15 mouse cellular contexts compared by ENCODE assay signal in the genomic region with DNA sequence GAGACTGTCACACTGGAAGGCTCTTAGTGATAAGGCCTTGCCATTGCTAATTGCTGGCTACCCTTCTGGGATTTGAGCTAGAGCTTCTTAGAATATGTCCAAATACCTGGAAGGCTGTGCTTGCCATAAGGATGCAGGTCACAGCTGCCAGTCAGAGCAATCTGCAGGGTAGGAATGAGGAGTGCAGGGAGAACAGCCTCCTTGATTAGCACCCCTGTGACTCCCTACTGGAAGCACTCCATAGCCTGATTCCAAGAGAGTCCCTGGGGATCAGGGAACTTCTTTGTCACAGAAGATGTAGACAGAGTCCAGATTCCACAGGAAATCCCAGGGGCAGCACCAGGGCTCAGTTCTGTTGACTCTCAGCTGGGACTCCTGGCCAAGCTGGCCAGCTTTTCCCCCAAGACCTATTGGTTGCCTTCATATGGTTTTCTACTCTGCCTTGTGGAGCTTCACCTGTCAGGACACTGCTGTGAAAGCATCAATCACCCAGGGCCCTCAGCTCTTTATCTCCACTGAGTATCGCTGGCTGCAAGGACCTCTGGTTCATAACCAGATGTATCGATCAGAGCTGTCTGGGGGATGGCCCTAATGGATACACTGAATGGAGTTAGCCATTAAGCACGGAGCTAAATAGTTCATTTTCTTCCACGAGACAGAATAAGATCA.
DNase-seq lines count a peak whose midpoint lies in the region; ATAC-seq and TF ChIP-seq lines count a peak whose summit lies in the region.
"Had no signal": no experiment of that assay in that cellular context is flagged by ENCODE, and none has a peak within 500 bp of the region (broad histone marks: within the 10 kb centered on the region; RNA-seq: fewer than 3 reads in every experiment).

No protein-coding gene starts in this region.

- WGBS in hindbrain, embryonic 11.5 days = 47% methylated on average over 4 of the region's 4 CpGs
- 17% methylated on average over 4 of the region's 4 CpGs for WGBS in neural tube, embryonic 13.5 days
- 52% methylated on average over 4 of the region's 4 CpGs for WGBS in liver, embryonic 11.5 days

- H3K4me2 ChIP-seq in hindbrain, embryonic 11.5 days (replicated peaks; ENCODE audit: low read depth, low read length) = no peak overlapping the region
- H3K4me2 ChIP-seq in neural tube, embryonic 13.5 days = no peak overlapping the region
- H3K4me2 ChIP-seq in liver, embryonic 11.5 days = no peak overlapping the region
- H3K4me2 ChIP-seq: embryonic facial prominence, embryonic 12.5 days; heart, embryonic 15.5 days; intestine, embryonic 15.5 days; limb, embryonic 12.5 days had no signal

- no peak overlapping the region for H3K4me3 ChIP-seq in gastrocnemius, adult 2 months
- H3K4me3 ChIP-seq in layer of hippocampus, adult 2 months = no peak overlapping the region
- no peak overlapping the region for H3K4me3 ChIP-seq in hindbrain, embryonic 11.5 days (ENCODE audit: low read depth, low read length)
- no peak overlapping the region for H3K4me3 ChIP-seq in neural tube, embryonic 13.5 days
- H3K4me3 ChIP-seq in liver, embryonic 11.5 days (ENCODE audit: low read depth, low read length) = no peak overlapping the region
- H3K4me3 ChIP-seq: embryonic facial prominence, embryonic 12.5 days; heart, embryonic 15.5 days; intestine, embryonic 15.5 days; limb, embryonic 12.5 days had no signal

- no peaks in the 10 kb centered on the region for H3K4me1 ChIP-seq in hindbrain, embryonic 11.5 days (replicated peaks; ENCODE audit: control insufficient read depth, insufficient read depth, low read length)
- peaks cover 44% of the 10 kb centered on the region for H3K4me1 ChIP-seq in neural tube, embryonic 13.5 days (replicated peaks)
- no peaks in the 10 kb centered on the region for H3K4me1 ChIP-seq in liver, embryonic 11.5 days (replicated peaks; ENCODE audit: control insufficient read depth, insufficient read depth, low read length)
- H3K4me1 ChIP-seq: heart, embryonic 15.5 days; intestine, embryonic 15.5 days had no signal

- no peaks in the 10 kb centered on the region for H3K9me3 ChIP-seq in hindbrain, embryonic 11.5 days (ENCODE audit: control insufficient read depth, low read length)
- H3K9me3 ChIP-seq in neural tube, embryonic 13.5 days = no peaks in the 10 kb centered on the region
- no peaks in the 10 kb centered on the region for H3K9me3 ChIP-seq in liver, embryonic 11.5 days (ENCODE audit: control insufficient read depth, low read length)
- H3K9me3 ChIP-seq: embryonic facial prominence, embryonic 12.5 days; heart, embryonic 15.5 days; intestine, embryonic 15.5 days; limb, embryonic 12.5 days had no signal

- DNase-seq in gastrocnemius, adult 2 months = peak; percentile 22
- DNase-seq in gastrocnemius, postnatal 10 days = no peak
- DNase-seq in layer of hippocampus, adult 2 months (ENCODE audit: low spot score in 2 of 2) = no peak
- no peak for DNase-seq in layer of hippocampus, postnatal 25 days (ENCODE audit: extremely low spot score in 1 of 2, low spot score in 1 of 2)
- DNase-seq in hindbrain, embryonic 11.5 days (ENCODE audit: low spot score) = peak; percentile 18
- no peak for DNase-seq in thymus, postnatal 14 days
- DNase-seq in liver, embryonic 11.5 days (ENCODE audit: low spot score) = no peak
- DNase-seq: cerebellum, adult 9-10 months; midbrain, embryonic 14.5 days; thymus, adult 2 months had no signal

- H3K27ac ChIP-seq in gastrocnemius, adult 2 months = no peak overlapping the region
- H3K27ac ChIP-seq in layer of hippocampus, adult 2 months = peak overlapping the region; percentile 73
- no peak overlapping the region for H3K27ac ChIP-seq in hindbrain, embryonic 11.5 days (ENCODE audit: low read depth, low read length)
- peak overlapping the region; percentile 50; the same call in 1 of the 2 replicates for H3K27ac ChIP-seq in neural tube, embryonic 13.5 days (replicated peaks)
- no peak overlapping the region for H3K27ac ChIP-seq in liver, embryonic 11.5 days (ENCODE audit: low read depth, low read length)
- H3K27ac ChIP-seq: embryonic facial prominence, embryonic 12.5 days; heart, embryonic 15.5 days; intestine, embryonic 15.5 days; limb, embryonic 12.5 days had no signal

- H3K9ac ChIP-seq in hindbrain, embryonic 11.5 days (ENCODE audit: low read depth, low read length) = no peak overlapping the region
- no peak overlapping the region for H3K9ac ChIP-seq in neural tube, embryonic 13.5 days
- no peak overlapping the region for H3K9ac ChIP-seq in liver, embryonic 11.5 days (ENCODE audit: low read depth, low read length)
- H3K9ac ChIP-seq: embryonic facial prominence, embryonic 12.5 days; heart, embryonic 15.5 days; intestine, embryonic 15.5 days; limb, embryonic 12.5 days had no signal

- H3K27me3 ChIP-seq in hindbrain, embryonic 11.5 days (ENCODE audit: control insufficient read depth, insufficient read depth, low read length) = no peaks in the 10 kb centered on the region
- no peaks in the 10 kb centered on the region for H3K27me3 ChIP-seq in neural tube, embryonic 13.5 days
- no peaks in the 10 kb centered on the region for H3K27me3 ChIP-seq in liver, embryonic 11.5 days (replicated peaks; ENCODE audit: control insufficient read depth, insufficient read depth, low read length)
- H3K27me3 ChIP-seq: embryonic facial prominence, embryonic 12.5 days; heart, embryonic 15.5 days; intestine, embryonic 15.5 days; limb, embryonic 12.5 days had no signal

- intact Hi-C loops in gastrocnemius, adult 2 months (cut with DNase I) = no loop called here

- TF ChIP-seq CTCF in gastrocnemius, adult 2 months (IDR thresholded peaks at IDR 0.05) = no peak
- no peak for TF ChIP-seq CTCF in layer of hippocampus, adult 2 months (conservative IDR thresholded peaks at IDR 0.05)

- peak; percentile 71 for ATAC-seq in hindbrain, embryonic 11.5 days (ENCODE audit: low FRiP score)
- ATAC-seq in neural tube, embryonic 13.5 days (ENCODE audit: low read depth) = peak; percentile 69; the same call in 1 of the 2 replicates
- no peak for ATAC-seq in liver, embryonic 11.5 days (replicated peaks; ENCODE audit: low FRiP score)
- ATAC-seq: intestine, embryonic 15.5 days had no signal

- H3K36me3 ChIP-seq in hindbrain, embryonic 11.5 days (ENCODE audit: control insufficient read depth, insufficient read depth, low read length) = no peaks in the 10 kb centered on the region
- no peaks in the 10 kb centered on the region for H3K36me3 ChIP-seq in neural tube, embryonic 13.5 days
- H3K36me3 ChIP-seq in liver, embryonic 11.5 days (ENCODE audit: control insufficient read depth, insufficient read depth, low read length) = no peaks in the 10 kb centered on the region
- H3K36me3 ChIP-seq: embryonic facial prominence, embryonic 12.5 days; heart, embryonic 15.5 days; intestine, embryonic 15.5 days; limb, embryonic 12.5 days had no signal

Comparison
In these comparisons a context has a peak if more than half of its experiments do, and no peak if none do; other contexts are left out.
1. DNase-seq: peak in gastrocnemius, adult 2 months (single experiment) and hindbrain, embryonic 11.5 days (single experiment); none in gastrocnemius, postnatal 10 days (single experiment), layer of hippocampus, adult 2 months (0 of 2), layer of hippocampus, postnatal 25 days (0 of 2), thymus, postnatal 14 days (single experiment) and liver, embryonic 11.5 days (single experiment).
2. H3K27ac ChIP-seq: peak in layer of hippocampus, adult 2 months (single experiment) and neural tube, embryonic 13.5 days (single experiment); none in gastrocnemius, adult 2 months (single experiment), hindbrain, embryonic 11.5 days (single experiment) and liver, embryonic 11.5 days (single experiment).